Mouse (Mus musculus) midbrain, embryonic 11.5 days (tissue): ENCODE data around the gene Tsg101. TPM values are rescaled to one million over a fixed set of nuclear protein-coding genes. Genes with fewer than 3 reads are reported as not detected.
"Not testable (repeated sequence)": the region's sequence is repeated elsewhere in the genome, so short reads cannot be mapped to it uniquely, and the experiment has no call there.

Source experiments
- ATAC-seq: fragments of 200-750 bp; cut with Nextera tagmentation; 2 replicates; pipeline ENCODE4 v1.8.0; 2017; ENCODE audit warnings: moderate TSS enrichment, moderate library complexity; ENCODE audit not compliant: low FRiP score
- DNase-seq: peaks from one replicate; pipeline ENCODE4 v3.0.0; 2015; ENCODE audit warnings: low spot score; ENCODE audit errors: missing footprints
- H3K27ac ChIP-seq: fragments of 300-500 bp; sonication (generic); 2 replicates; pipeline ENCODE4 v1.5.1; 2014; ENCODE audit warnings: low read depth, low read length
- H3K27me3 ChIP-seq: fragments of 300-500 bp; sonication (generic); 2 replicates; pipeline ENCODE4 v1.6.1; 2014; ENCODE audit warnings: mild to moderate bottlenecking, low read length, moderate library complexity, mixed read lengths; ENCODE audit not compliant: control insufficient read depth, insufficient read depth
- H3K36me3 ChIP-seq: fragments of 300-500 bp; sonication (generic); 2 replicates; pipeline ENCODE4 v1.6.1; 2014; ENCODE audit warnings: mild to moderate bottlenecking, low read length, moderate library complexity, mixed read lengths; ENCODE audit not compliant: control insufficient read depth, insufficient read depth
- H3K4me1 ChIP-seq: fragments of 300-500 bp; sonication (generic); 2 replicates; pipeline ENCODE4 v1.6.1; 2014; ENCODE audit warnings: low read length; ENCODE audit not compliant: control insufficient read depth, insufficient read depth
- H3K4me2 ChIP-seq: fragments of 300-500 bp; sonication (generic); 2 replicates; pipeline ENCODE4 v1.6.1; 2014; ENCODE audit warnings: mild to moderate bottlenecking, moderate library complexity
- H3K4me3 ChIP-seq: fragments of 300-500 bp; sonication (generic); 2 replicates; pipeline ENCODE4 v1.5.1; 2014; ENCODE audit warnings: low read depth, low read length
- H3K9ac ChIP-seq: fragments of 300-500 bp; sonication (generic); 2 replicates; pipeline ENCODE4 v1.6.1; 2014; ENCODE audit warnings: low read length
- H3K9me3 ChIP-seq: fragments of 300-500 bp; sonication (generic); 2 replicates; pipeline ENCODE4 v1.6.1; 2016; ENCODE audit warnings: low read length; ENCODE audit not compliant: control insufficient read depth
- WGBS: fragments of 180-500 bp; shearing (Covaris S2); extraction: QIAGEN DNeasy Blood & Tissue Kit; methylation state at CpG from one replicate; pipeline ENCODE4 v1.1.7; 2014; 5-methylcytosine and 5-hydroxymethylcytosine counted together
- polyA plus RNA-seq: library from polyadenylated mRNA; unstranded; fragments of >200 nt; fragmentation: Nextera tagmentation; extraction: Ambion mirVana; gene quantifications from 2 replicates; pipeline ENCODE4 v1.2.1, GENCODE M21; 2014

Gene Tsg101
- polyA plus RNA-seq, 1 experiment from 2014 or later, result 342 TPM

GRCm38 (mm10) chr7:46883304-46883703 is 36.5 kb downstream of the Tsg101 start:
- Histone ChIP-seq H3K4me1 (no peaks in the 10 kb centered on the region), H3K9me3 (no peaks in the 10 kb centered on the region), H3K4me3 (no peak overlapping the region), H3K36me3 (peaks cover 13% of the 10 kb centered on the region; the same call in 1 of the 2 replicates), H3K4me2 (no peak overlapping the region), H3K27ac (no peak overlapping the region), H3K9ac (no peak overlapping the region), H3K27me3 (no peaks in the 10 kb centered on the region)
- DNase-seq (no peak), ATAC-seq (no peak)
- WGBS, result 88% methylated on average over 3 of the region's 3 CpGs

GRCm38 (mm10) chr7:46881941-46882340 is 37.8 kb downstream of the Tsg101 start:
- H3K4me2 ChIP-seq, ATAC-seq, H3K4me3 ChIP-seq, DNase-seq, H3K9ac ChIP-seq, H3K36me3 ChIP-seq, H3K27me3 ChIP-seq, H3K27ac ChIP-seq, H3K9me3 ChIP-seq, H3K4me1 ChIP-seq: not testable (repeated sequence)
- 88% methylated on average over 7 of the region's 8 CpGs for WGBS

- no peak overlapping the region for H3K4me3 ChIP-seq
These were observed 38.8 kb downstream of the Tsg101 start for GRCm38 (mm10) chr7:46880992-46881391.

GRCm38 (mm10) chr7:46879851-46880250 is 39.9 kb downstream of the Tsg101 start:
- H3K4me2 ChIP-seq, result no peak overlapping the region
- no peaks in the 10 kb centered on the region for H3K36me3 ChIP-seq
- H3K9ac ChIP-seq, result no peak overlapping the region
- 94% methylated on average over 5 of the region's 5 CpGs for WGBS
- H3K27ac ChIP-seq, result no peak overlapping the region
- no peak overlapping the region for H3K4me3 ChIP-seq
- ATAC-seq (no peak), DNase-seq (no peak)
- no peaks in the 10 kb centered on the region for H3K4me1 ChIP-seq
- H3K27me3 ChIP-seq, result no peaks in the 10 kb centered on the region
- H3K9me3 ChIP-seq, result no peaks in the 10 kb centered on the region

More at GRCm38 (mm10) chr7:46880992-46881391, 38.8 kb downstream of the Tsg101 start:
- Histone ChIP-seq H3K36me3 (no peaks in the 10 kb centered on the region), H3K4me1 (no peaks in the 10 kb centered on the region), H3K27ac (no peak overlapping the region), H3K27me3 (no peaks in the 10 kb centered on the region), H3K9me3 (no peaks in the 10 kb centered on the region), H3K9ac (no peak overlapping the region), H3K4me2 (no peak overlapping the region)
- WGBS, result 98% methylated on average over 2 of the region's 2 CpGs
- DNase-seq, result no peak
- ATAC-seq, result no peak

- Histone ChIP-seq H3K4me1 (no peaks in the 10 kb centered on the region), H3K27me3 (no peaks in the 10 kb centered on the region), H3K36me3 (no peaks in the 10 kb centered on the region), H3K4me3 (no peak overlapping the region), H3K4me2 (no peak overlapping the region), H3K27ac (no peak overlapping the region), H3K9ac (no peak overlapping the region), H3K9me3 (no peaks in the 10 kb centered on the region)
- whole genome bisulfite sequencing, result 85% methylated on average over 6 of the region's 6 CpGs
- no peak for DNase-seq
- no peak for ATAC-seq
These were observed 42.5 kb downstream of the Tsg101 start for GRCm38 (mm10) chr7:46877255-46877654.

- DNase-seq (no peak), ATAC-seq (no peak)
- H3K9ac ChIP-seq, result no peak overlapping the region
- H3K36me3 ChIP-seq, result no peaks in the 10 kb centered on the region
- no peaks in the 10 kb centered on the region for H3K9me3 ChIP-seq
- H3K4me3 ChIP-seq, result no peak overlapping the region
- no peaks in the 10 kb centered on the region for H3K27me3 ChIP-seq
- WGBS, result 68% methylated on average over 4 of the region's 4 CpGs
- H3K27ac ChIP-seq, result no peak overlapping the region
- no peaks in the 10 kb centered on the region for H3K4me1 ChIP-seq
- H3K4me2 ChIP-seq, result no peak overlapping the region
These were observed 42.9 kb downstream of the Tsg101 start for GRCm38 (mm10) chr7:46876841-46877240.

- H3K4me3 ChIP-seq, result no peak overlapping the region
- no peak overlapping the region for H3K4me2 ChIP-seq
- DNase-seq, result no peak
- 78% methylated on average over 4 of the region's 4 CpGs for WGBS
- no peaks in the 10 kb centered on the region for H3K36me3 ChIP-seq
- H3K27me3 ChIP-seq, result no peaks in the 10 kb centered on the region
- H3K4me1 ChIP-seq, result no peaks in the 10 kb centered on the region
- ATAC-seq, result no peak
- no peak overlapping the region for H3K27ac ChIP-seq
- H3K9me3 ChIP-seq, result no peaks in the 10 kb centered on the region
- no peak overlapping the region for H3K9ac ChIP-seq
These were observed 47.8 kb downstream of the Tsg101 start for GRCm38 (mm10) chr7:46871988-46872387.

- Histone ChIP-seq H3K4me2 (no peak within 1 kb of the TSS), H3K27me3 (no peaks in the 10 kb centered on the region), H3K9me3 (no peaks in the 10 kb centered on the region), H3K36me3 (peaks cover 3% of the 10 kb centered on the region; the same call in 1 of the 2 replicates), H3K4me1 (no peaks in the 10 kb centered on the region), H3K9ac (no peak within 1 kb of the TSS), H3K4me3 (no peak within 1 kb of the TSS), H3K27ac (no peak within 1 kb of the TSS)
- WGBS, result 36% methylated on average over 10 of the region's 10 CpGs
- ATAC-seq, result no peak
- DNase-seq, result no peak
These were observed 58.8 kb downstream of the Tsg101 start, which contains the start of gene Ldhc for GRCm38 (mm10) chr7:46860996-46861395. Ldhc (plus strand) TSS chr7:46861203.

- H3K4me3 ChIP-seq, result no peak overlapping the region
- no peak for DNase-seq
- no peak overlapping the region for H3K4me2 ChIP-seq
- ATAC-seq, result no peak
- no peak overlapping the region for H3K27ac ChIP-seq
- 69% methylated on average over 6 of the region's 6 CpGs for WGBS
- no peaks in the 10 kb centered on the region for H3K27me3 ChIP-seq
- peaks cover 10% of the 10 kb centered on the region for H3K36me3 ChIP-seq
- no peaks in the 10 kb centered on the region for H3K9me3 ChIP-seq
- no peaks in the 10 kb centered on the region for H3K4me1 ChIP-seq
- no peak overlapping the region for H3K9ac ChIP-seq
These were observed 60.7 kb downstream of the Tsg101 start for GRCm38 (mm10) chr7:46859031-46859430.

GRCm38 (mm10) chr7:46857436-46857835 is 62.3 kb downstream of the Tsg101 start:
- H3K27me3 ChIP-seq, result no peaks in the 10 kb centered on the region
- H3K4me3 ChIP-seq, result no peak overlapping the region
- no peak overlapping the region for H3K9ac ChIP-seq
- peaks cover 16% of the 10 kb centered on the region for H3K36me3 ChIP-seq
- no peak overlapping the region for H3K27ac ChIP-seq
- 78% methylated on average over 9 of the region's 9 CpGs for WGBS
- no peaks in the 10 kb centered on the region for H3K4me1 ChIP-seq
- no peaks in the 10 kb centered on the region for H3K9me3 ChIP-seq
- ATAC-seq (no peak), DNase-seq (no peak)
- H3K4me2 ChIP-seq, result no peak overlapping the region
